Mouse (Mus musculus) C2C12 (cell line): Measurements from ENCODE around the gene Nedd9.

ENCODE experiments used
- CEBPB ChIP-seq: IDR thresholded peaks from one replicate; pipeline ENCODE4 v1.6.1; 2011; ENCODE audit warnings: low read depth, mild to moderate bottlenecking, control low read depth, moderate library complexity
- CTCF ChIP-seq: IDR thresholded peaks from one replicate; pipeline ENCODE4 v1.5.1; 2011; ENCODE audit not compliant: control insufficient read depth, insufficient read depth, insufficient read length
- MAX ChIP-seq: IDR thresholded peaks from one replicate; pipeline ENCODE4 v1.6.1; 2011; ENCODE audit warnings: mild to moderate bottlenecking, control low read depth
- MYOD1 ChIP-seq: IDR thresholded peaks from one replicate; pipeline ENCODE4 v1.6.1; 2011; ENCODE audit warnings: low read depth; ENCODE audit not compliant: control insufficient read depth, insufficient read length
- MYOG ChIP-seq: IDR thresholded peaks from one replicate; pipeline ENCODE4 v1.6.1; 2011; ENCODE audit not compliant: control insufficient read depth, insufficient read length; ENCODE audit errors: extremely low read depth
- USF1 ChIP-seq: IDR thresholded peaks from one replicate; pipeline ENCODE4 v1.6.1; 2011; ENCODE audit warnings: low read depth, mild to moderate bottlenecking, control low read depth, moderate library complexity

DNA sequence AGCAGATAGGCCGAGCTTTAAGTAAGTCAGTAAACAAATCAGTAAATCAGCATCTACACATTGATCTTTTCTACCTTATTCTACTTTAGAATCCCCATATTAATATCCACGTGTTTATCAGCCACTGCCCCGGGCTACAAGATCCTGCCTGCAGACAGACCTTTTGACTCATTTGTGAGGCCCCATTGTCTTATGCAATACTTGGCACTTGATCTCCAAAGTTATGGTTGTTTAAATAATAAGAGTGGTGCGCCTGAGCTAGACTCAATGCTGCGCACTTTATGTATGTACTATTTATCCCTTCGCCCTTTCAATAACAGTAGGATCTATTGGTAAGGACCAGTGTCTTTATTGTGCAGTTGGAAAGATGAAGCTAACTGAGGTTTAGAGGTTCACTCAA is 42.9 kb downstream of the Nedd9 start:
- TF ChIP-seq MAX (no peak), CTCF (no peak), MYOD1 (no peak), USF1 (no peak), CEBPB (peak; percentile 22), MYOG (no peak)
